Mouse (Mus musculus) hindlimb bud, embryonic 11.5 days (tissue): ENCODE data around the gene Hes7.

Source experiments
- DNase-seq: peaks from one replicate; pipeline ENCODE4 v3.0.0-alpha.2; 2012; ENCODE audit warnings: low read depth, low spot score; ENCODE audit errors: extremely low spot score

Hes7 gene

DNA sequence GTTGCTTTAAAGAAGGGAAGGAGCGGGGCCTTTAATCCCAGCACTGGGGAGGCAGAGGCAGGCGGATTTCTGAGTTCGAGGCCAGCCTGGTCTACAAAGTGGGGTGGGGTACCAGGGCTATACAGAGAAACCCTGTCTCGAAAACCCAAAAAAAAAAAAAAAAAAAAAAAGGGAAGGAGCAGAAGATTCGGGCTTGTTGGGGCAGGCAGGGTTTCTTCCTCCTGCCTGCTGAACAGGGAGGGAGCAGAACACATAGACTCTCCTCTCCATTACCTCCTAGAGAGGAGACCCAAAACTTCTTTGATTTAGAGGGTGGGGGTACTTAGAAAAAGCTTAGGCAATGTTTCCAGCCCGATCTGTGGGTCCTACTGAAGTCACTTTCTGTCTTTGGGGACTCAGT lies 15.2 kb downstream of the Hes7 start:
- DNase-seq: no peak

DNA sequence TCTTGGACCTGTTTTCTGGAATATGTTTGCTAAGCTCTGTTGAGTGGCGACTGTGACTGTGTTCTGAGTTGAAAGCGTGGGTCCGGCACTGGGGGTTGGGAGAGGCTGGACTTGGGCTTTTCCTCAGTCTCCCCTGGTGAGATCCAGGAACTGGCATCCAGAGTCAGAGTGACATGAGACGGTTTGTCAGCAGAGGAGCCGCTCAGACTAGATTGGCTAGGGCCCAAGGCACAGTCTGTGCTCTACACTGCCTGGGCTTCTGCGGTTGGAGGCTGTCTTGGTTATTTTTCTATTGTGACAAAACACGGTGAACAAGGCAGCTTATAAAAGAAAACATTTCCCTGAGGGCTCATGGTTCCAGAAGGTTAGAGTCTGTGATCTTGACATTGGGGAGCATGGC lies 27.3 kb downstream of the Hes7 start:
- DNase-seq: no peak

DNA sequence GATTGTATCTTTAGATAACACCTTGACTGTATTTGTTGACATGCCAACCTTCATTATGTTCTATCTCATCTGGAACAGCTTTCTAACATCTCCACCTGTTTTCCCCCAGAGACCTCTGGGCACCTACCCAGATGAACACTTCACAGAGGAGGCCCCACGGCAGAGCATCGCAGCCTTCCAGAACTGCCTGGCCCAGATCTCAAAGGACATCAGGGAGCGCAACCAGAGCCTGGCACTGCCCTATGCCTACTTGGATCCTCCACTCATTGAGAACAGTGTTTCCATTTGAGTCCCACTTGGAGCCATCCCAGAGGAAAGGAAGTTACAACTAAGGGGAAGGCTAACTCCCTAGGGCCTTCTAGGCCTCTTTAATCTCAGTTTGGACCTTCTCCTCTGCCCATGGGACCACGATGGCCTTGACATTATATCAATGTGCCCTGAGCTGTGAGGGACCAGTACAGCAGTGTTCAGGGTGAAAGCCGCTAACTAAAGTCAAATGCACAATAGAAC lies 28.3 kb downstream of the Hes7 start:
- DNase-seq: no peak

- no peak for DNase-seq
Observed at GRCm38 (mm10) chr11:69149728-69150127, 29.5 kb downstream of the Hes7 start.

- no peak for DNase-seq
Observed at GRCm38 (mm10) chr11:69150444-69150843, 30.2 kb downstream of the Hes7 start.

DNA sequence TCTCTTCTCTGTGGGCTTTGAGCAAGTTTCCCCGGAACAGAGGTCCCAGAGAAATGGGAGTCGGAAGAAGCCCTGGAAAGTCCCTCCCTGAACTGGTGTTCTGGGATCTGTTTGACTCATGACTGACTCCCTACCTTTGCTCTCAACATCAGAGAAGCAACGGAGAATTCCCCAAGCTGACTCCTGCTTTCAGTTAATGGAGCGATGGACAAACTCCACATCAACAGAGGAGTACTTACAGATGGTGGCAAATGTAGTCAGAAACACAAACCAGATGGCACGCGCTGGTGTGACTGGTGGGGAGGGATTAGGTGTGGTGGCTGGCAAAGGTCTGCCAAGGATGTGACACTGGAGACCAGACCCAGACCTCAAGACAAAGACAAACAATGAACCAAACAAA lies 30.8 kb downstream of the Hes7 start:
- no peak for DNase-seq

DNA sequence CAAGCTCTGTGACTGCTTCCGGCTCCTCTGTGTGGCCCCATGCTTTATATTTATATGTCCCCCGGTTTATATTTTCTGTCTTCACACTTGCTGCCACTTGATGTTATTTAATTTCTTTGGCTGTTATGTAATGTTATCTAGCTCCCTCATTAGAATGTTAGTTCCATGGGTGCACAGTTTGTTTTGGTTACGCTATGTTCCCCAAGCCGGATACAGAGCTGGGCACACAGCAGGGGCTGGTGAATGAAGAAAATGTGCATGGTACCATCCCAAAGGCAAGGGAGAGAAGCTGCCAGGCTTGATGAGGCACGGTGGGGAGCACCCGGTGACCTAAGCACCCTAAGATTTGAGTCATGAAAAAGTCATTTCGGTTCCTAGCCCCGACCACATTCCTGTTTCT lies 33.6 kb downstream of the Hes7 start:
- no peak for DNase-seq

GRCm38 (mm10) chr11:69155351-69155750 lies 35.1 kb downstream of the Hes7 start:
- DNase-seq: no peak

GRCm38 (mm10) chr11:69156800-69157199 lies 36.6 kb downstream of the Hes7 start, which contains the start of gene Alox12b:
Gene Alox12b (plus strand): TSS chr11:69156989.
- DNase-seq: no peak

- DNase-seq: no peak
Observed at GRCm38 (mm10) chr11:69169313-69169712, 49.1 kb downstream of the Hes7 start.

GRCm38 (mm10) chr11:69171626-69172025 lies 51.4 kb downstream of the Hes7 start:
- DNase-seq: no peak

GRCm38 (mm10) chr11:69172606-69173005 lies 52.4 kb downstream of the Hes7 start:
- DNase-seq: no peak
